Mouse (Mus musculus) embryo, embryonic 9.5 days (tissue): ENCODE results near the gene Wdr4.

Source experiments
- DNase-seq: peaks from one replicate; pipeline ENCODE4 v3.0.0-alpha.2; 2017; ENCODE audit errors: extremely low spot score

The Wdr4 gene

GRCm38 (mm10) chr17:31497726-31498125 is 22.1 kb downstream of the Wdr4 start:
- no peak for DNase-seq

DNA sequence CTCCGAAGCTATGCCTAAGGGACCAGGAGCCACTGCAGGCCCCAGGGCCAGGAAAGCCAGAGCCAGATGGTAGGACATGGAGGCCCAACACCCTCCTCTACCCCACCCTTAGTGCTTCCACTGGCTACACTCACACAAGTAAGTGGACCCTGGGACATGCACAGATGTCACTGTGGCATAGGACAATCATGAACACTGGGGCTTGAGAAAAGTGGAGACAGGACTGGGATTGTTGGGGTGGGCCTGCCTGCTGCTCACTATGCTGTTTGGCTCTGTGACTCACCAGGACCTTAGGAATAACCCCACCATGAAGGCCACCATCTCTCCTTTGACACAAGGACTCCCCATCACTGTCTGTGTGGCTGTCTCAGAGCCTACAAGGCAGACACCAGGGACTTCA is 24.8 kb downstream of the Wdr4 start:
- DNase-seq: no peak

DNA sequence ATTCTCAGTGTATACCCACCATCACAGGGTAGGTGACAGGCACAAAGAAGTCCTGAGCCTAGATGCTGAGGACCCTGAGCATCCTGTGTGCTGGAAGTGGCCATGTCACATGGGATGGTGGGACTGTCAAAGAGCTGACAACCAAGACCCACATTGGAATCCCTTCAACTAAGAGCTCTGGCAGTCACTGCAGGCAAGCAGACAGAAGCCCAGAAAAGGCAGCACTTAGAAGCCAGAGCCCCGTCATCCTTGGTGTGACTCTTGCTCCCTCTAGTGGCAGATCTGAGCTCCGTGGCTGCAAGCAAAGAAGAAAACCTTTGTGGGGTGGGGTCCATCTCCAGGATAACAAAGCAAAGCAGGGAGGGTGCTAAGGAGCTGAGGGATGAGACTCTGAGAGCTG is 27.4 kb downstream of the Wdr4 start:
- DNase-seq: peak; percentile 80

- DNase-seq: no peak
Measured at GRCm38 (mm10) chr17:31491355-31491754, 28.4 kb downstream of the Wdr4 start.

- DNase-seq: no peak
Measured at GRCm38 (mm10) chr17:31487433-31488060, 32.2 kb downstream of the Wdr4 start.

GRCm38 (mm10) chr17:31486616-31487198 is 33.1 kb downstream of the Wdr4 start:
- DNase-seq: no peak

GRCm38 (mm10) chr17:31479108-31479844 is 40.5 kb downstream of the Wdr4 start:
- DNase-seq: no peak

- DNase-seq: no peak
Measured at GRCm38 (mm10) chr17:31478606-31479005, 41.2 kb downstream of the Wdr4 start.

GRCm38 (mm10) chr17:31474388-31474787 is 45.4 kb downstream of the Wdr4 start:
- DNase-seq: no peak

DNA sequence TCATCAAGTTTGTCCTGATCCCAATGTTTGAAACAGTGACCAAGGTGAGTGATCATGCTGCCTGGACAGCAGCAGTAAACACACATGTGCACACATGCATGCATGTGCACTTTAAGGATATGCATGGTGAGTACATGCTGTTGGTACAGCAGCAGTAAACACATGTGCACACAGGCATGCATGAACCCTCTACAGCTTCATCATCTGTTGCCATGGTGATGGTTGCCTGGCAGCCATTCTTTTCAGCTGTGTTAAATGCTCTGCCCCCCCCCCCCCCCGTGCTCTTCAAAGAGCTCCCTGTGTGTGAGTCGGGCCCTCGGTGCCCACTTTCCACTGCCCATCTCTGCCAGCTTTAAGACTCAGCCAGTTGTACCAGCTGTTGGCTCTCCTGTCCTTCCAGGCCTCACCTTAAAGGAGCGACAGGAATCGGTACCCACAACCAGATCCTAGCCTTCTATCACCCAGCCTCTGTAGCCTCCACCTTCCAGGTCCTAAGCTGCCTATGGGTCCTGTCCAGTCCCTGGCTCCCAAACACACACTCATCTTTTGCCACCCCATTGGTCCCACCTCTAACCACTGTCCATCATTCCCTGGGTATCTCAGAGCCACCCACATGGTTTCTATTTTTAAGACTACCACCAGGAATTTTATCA is 48.9 kb downstream of the Wdr4 start:
- DNase-seq: no peak

GRCm38 (mm10) chr17:31468496-31468895 is 51.3 kb downstream of the Wdr4 start:
- no peak for DNase-seq

- no peak for DNase-seq
Measured at GRCm38 (mm10) chr17:31466854-31467253, 52.9 kb downstream of the Wdr4 start.

GRCm38 (mm10) chr17:31462506-31462905 is 57.3 kb downstream of the Wdr4 start:
- DNase-seq: no peak

DNA sequence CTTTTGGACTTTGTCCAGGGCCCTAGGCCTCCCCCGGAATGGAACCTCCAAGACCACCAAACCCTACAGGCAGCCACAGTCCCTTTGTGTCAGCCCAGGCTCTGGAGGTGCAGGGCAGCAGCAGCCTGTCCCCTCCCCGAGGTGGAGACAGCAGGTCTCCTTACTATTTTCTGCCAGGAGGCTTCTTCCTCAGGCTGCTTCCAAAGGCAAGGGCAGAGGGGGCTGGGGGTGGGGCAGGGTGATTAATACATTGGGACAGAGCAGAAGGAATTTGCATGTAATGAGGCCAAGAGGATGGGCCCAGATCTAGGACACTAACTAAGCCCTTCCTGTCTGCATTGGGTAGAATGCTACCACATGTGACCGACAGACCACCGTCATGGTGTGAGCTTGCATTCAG is 59.4 kb downstream of the Wdr4 start:
- no peak for DNase-seq

- DNase-seq: no peak
Measured at GRCm38 (mm10) chr17:31456723-31457567, 62.8 kb downstream of the Wdr4 start.

GRCm38 (mm10) chr17:31454056-31454455 is 65.7 kb downstream of the Wdr4 start:
- no peak for DNase-seq

GRCm38 (mm10) chr17:31453476-31453875 is 66.3 kb downstream of the Wdr4 start:
- DNase-seq: no peak

DNA sequence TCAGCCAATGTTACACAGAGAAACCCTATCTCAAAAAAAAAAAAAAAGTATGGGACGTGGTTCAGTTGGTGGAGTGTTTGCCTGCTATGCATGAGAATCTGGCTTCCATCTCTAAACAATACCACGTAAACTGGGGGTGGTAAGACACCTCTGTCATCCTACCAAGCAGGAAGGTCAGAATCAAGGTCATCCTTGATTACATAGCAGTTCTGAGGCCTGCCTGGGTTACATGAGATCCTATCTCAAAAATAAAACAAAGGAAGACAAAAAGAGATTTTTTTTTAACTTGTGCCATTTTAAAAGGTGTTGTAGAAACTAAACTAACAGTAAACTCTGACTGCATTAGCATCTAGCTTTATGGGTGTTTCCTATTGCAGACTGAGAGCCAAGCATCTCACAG is 67.0 kb downstream of the Wdr4 start:
- no peak for DNase-seq

- DNase-seq: no peak
Measured at GRCm38 (mm10) chr17:31451179-31451708, 68.5 kb downstream of the Wdr4 start.

DNA sequence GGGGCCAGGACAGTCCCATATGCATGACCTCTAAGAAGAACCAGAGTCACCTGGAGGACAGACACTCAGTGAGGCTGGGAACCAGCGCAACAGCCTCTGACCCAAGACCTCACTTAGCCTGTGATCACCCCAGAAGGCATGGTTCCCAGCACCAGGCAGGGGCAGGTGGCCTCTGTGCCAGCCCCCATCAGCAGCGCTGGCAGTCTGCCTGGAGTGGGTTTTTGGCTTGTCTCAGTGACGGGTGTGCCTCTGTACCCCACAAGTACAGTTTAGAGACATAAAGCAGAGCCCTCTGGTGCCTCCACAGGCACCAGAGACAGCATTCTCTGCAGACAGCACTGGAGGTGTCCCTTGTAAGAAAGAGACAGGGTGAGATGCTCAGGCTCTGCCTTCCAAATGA is 69.6 kb downstream of the Wdr4 start:
- no peak for DNase-seq

DNA sequence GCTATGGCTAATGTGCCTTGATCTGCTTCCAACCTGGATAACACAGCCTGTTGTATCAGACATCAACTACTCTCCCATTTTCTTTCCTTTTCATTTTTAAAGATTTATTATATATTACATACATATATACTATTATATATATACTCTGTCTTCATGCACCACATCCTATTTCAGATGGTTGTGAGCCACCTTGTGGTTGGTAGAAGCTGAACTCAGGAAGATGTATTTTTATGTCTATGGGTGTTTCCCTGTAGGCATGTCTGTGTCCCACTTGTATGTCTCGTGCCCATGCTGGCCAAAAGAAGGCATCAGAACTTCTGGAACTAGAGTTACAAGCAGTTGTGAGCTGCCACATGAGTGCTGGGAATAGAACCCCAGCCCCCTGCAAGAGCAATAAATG is 71.3 kb downstream of the Wdr4 start:
- no peak for DNase-seq

DNA sequence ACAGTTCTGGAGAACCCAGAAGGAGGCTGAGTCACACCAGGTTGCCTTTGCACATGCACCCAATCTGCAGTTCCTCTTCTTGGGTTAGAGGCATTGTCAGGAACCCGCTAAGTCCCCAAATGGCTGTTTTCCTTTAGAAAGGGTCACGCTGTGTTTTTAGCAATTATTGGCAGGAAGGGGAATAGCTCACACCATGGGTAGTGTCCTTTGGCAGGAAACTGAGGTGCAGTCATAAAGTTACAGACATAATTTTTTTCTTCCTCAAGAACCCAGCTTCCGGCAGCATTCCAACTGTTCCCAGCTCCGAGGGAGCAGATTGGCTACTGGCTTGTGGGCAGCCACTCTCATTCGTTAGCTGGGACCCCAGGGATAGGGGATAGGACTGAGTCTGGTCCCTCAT is 72.0 kb downstream of the Wdr4 start:
- DNase-seq: no peak
